In the genomic region with DNA sequence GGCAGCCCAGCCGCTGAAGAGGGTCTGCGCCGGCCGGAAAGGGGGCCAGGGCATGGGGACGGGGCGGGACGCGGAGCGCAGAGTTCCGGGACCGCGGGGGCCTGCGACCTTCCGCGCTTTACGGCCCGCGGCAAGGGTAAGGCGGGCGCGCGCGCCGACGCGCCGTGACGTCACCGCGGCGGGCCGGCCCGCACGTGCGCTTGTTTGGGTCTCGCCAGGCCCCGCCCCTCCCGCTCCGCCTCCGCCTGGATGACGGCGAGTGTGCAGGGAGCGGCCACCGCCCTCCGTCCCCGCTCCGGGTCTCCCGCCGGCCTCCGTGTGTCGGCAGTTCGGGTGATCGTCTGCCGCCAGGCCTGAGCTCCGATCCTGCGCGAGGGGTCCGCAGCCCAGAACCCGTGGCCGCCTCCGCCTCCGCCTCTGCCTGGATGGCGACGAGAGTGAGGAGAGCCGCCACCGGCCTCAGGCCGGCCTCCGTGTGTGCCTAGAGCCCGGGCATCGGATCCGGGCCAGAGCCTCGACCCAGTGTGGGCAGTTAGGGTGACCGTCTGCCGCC, we compare ENCODE assay signal across 8 mouse cellular contexts. TPM values are rescaled to one million over a fixed set of nuclear protein-coding genes. Genes with fewer than 3 reads are reported as not detected.
DNase-seq lines count a peak whose midpoint lies in the region; ATAC-seq and TF ChIP-seq lines count a peak whose summit lies in the region.
"Not testable (repeated sequence)": the region's sequence is repeated elsewhere in the genome, so short reads cannot be mapped to it uniquely, and the experiment has no call there.

No protein-coding gene starts in this region.

- TF ChIP-seq POLR2A in ES-Bruce4 (IDR thresholded peaks at IDR 0.05; ENCODE audit: insufficient read depth, low read length) = not testable (repeated sequence)
- TF ChIP-seq POLR2A in lung, adult 2 months (IDR thresholded peaks at IDR 0.05; ENCODE audit: borderline replicate concordance, extremely low read depth, low read depth, low read length) = peak; percentile 57; the same call in 1 of the 2 replicates

- H3K36me3 ChIP-seq in ES-Bruce4 (ENCODE audit: control insufficient read depth, insufficient read depth, low read length, poor library complexity, severe bottlenecking); forebrain, embryonic 14.5 days (ENCODE audit: control insufficient read depth, insufficient read depth, low read length): not testable (repeated sequence)

- not testable (repeated sequence) for H3K4me1 ChIP-seq in ES-Bruce4 (ENCODE audit: control insufficient read depth, insufficient read depth, low read length); forebrain, embryonic 14.5 days (ENCODE audit: control insufficient read depth, insufficient read depth, low read length); lung, adult 2 months (ENCODE audit: control insufficient read depth, insufficient read depth, low read length)

- H3K4me2 ChIP-seq in forebrain, embryonic 14.5 days (ENCODE audit: low read length) = peak overlapping the region; percentile 75

- H3K27ac ChIP-seq in ES-Bruce4 (ENCODE audit: insufficient read depth, low read length) = not testable (repeated sequence)
- H3K27ac ChIP-seq in forebrain, embryonic 14.5 days (ENCODE audit: low read depth, low read length) = peak overlapping the region; percentile 14; the same call in 1 of the 2 replicates

- not testable (repeated sequence) for TF ChIP-seq EP300 in ES-Bruce4 (IDR thresholded peaks at IDR 0.05; ENCODE audit: insufficient read depth, low read depth, low read length)

- not testable (repeated sequence) for TF ChIP-seq CTCF in ES-Bruce4 (IDR thresholded peaks at IDR 0.05; ENCODE audit: low read depth, low read length); lung, adult 2 months (IDR thresholded peaks at IDR 0.05; ENCODE audit: insufficient read depth, low read length)

- ATAC-seq in cerebellum, adult (ENCODE audit: insufficient number of reproducible peaks, low FRiP score, low TSS enrichment) = peak; percentile 89
- peak; percentile 97 for ATAC-seq in forebrain, embryonic 14.5 days
- peak; percentile 85 for ATAC-seq in neutrophil, adult 5-6 weeks (ENCODE audit: extremely low read depth, insufficient number of reproducible peaks, low FRiP score, poor library complexity, severe bottlenecking)

- intact Hi-C loops in heart, postnatal 25 days (cut with DNase I) = loop anchor here (2.0 kb wide), 1 partner anchor 49 kb away; no protein-coding TSS in a partner anchor

- WGBS in forebrain, embryonic 14.5 days = 0% methylated on average over 47 of the region's 74 CpGs
- WGBS in lung, adult 2 months = 1% methylated on average over 73 of the region's 74 CpGs

- peak; percentile 91 for DNase-seq in forebrain, embryonic 14.5 days (ENCODE audit: low spot score)
- peak; percentile 88 for DNase-seq in heart, postnatal 25 days (ENCODE audit: low spot score)
- DNase-seq in layer of hippocampus, adult 18-20 months (ENCODE audit: low spot score in 2 of 2) = peak; percentile 83 to 93
- DNase-seq in lung, adult 2 months = peak; percentile 94
- peak; percentile 87 for DNase-seq in thymus, adult 18-20 months

- H3K9ac ChIP-seq in ES-Bruce4 (ENCODE audit: low read depth, poor library complexity, severe bottlenecking) = peak overlapping the region; percentile 81
- H3K9ac ChIP-seq in forebrain, embryonic 14.5 days (ENCODE audit: low read length) = peak overlapping the region; percentile 70

- not testable (repeated sequence) for H3K27me3 ChIP-seq in ES-Bruce4 (ENCODE audit: control insufficient read depth, insufficient read depth, low read length, poor library complexity, severe bottlenecking); forebrain, embryonic 14.5 days (replicated peaks; ENCODE audit: control insufficient read depth, insufficient read depth, low read length)

- not testable (repeated sequence) for H3K9me3 ChIP-seq in ES-Bruce4 (replicated peaks; ENCODE audit: control insufficient read depth, insufficient read depth, low read length, poor library complexity, severe bottlenecking); forebrain, embryonic 14.5 days (replicated peaks; ENCODE audit: control insufficient read depth, low read length)

- peak overlapping the region; percentile 96 for H3K4me3 ChIP-seq in ES-Bruce4 (ENCODE audit: low read depth, low read length)
- peak overlapping the region; percentile 59 for H3K4me3 ChIP-seq in forebrain, embryonic 14.5 days (ENCODE audit: low read depth, low read length)
- peak overlapping the region; percentile 92 for H3K4me3 ChIP-seq in lung, adult 2 months (replicated peaks; ENCODE audit: extremely low read depth, low read depth, low read length)

RNA-seq across cellular contexts. Expression of a gene that starts 51.1 kb away (rescaled TPM):
- polyA plus RNA-seq in ES-Bruce4 (2011; ENCODE audit: insufficient read depth, insufficient read length, low read depth, missing spikeins) = 19.0 and 22.4 TPM in 2 replicates
- 6.7 and 7.7 TPM in 2 replicates for polyA plus RNA-seq in forebrain, embryonic 14.5 days (2014; fragmentation: Nextera tagmentation; extraction: Ambion mirVana)
- total RNA-seq in heart, postnatal 25 days (2021) = 10 to 100 TPM; 92.4 to 93.0 TPM
- total RNA-seq in layer of hippocampus, adult 18-20 months (2021) = 10 to 100 TPM; 24.3 to 27.0 TPM
- 12.0 and 12.5 TPM in 2 replicates for polyA plus RNA-seq in lung, adult 2 months (2012; rRNA removed)
- total RNA-seq in neutrophil, adult 5-6 weeks (2017) = 21.0 and 23.5 TPM in 2 replicates

RNA-seq across cellular contexts. Expression of a gene that starts 53.3 kb away (rescaled TPM):
- polyA plus RNA-seq in ES-Bruce4 (2011; ENCODE audit: insufficient read depth, insufficient read length, low read depth, missing spikeins) = not detected in 2 replicates
- polyA plus RNA-seq in forebrain, embryonic 14.5 days (2014; fragmentation: Nextera tagmentation; extraction: Ambion mirVana) = 0.42 and 0.61 TPM in 2 replicates
- under 1 TPM; 0.75 to 0.94 TPM for total RNA-seq in heart, postnatal 25 days (2021)
- 1 to 10 TPM; 1.6 to 2.2 TPM for total RNA-seq in layer of hippocampus, adult 18-20 months (2021)
- 0.07 TPM in 1 of 2 replicates, not detected in the other for polyA plus RNA-seq in lung, adult 2 months (2012; rRNA removed)
- not detected in 2 replicates for total RNA-seq in neutrophil, adult 5-6 weeks (2017)
